Mouse (Mus musculus) stomach, embryonic 16.5 days (tissue): ENCODE data around the gene Hyal3. TPM values are rescaled to one million over a fixed set of nuclear protein-coding genes. Genes with fewer than 3 reads are reported as not detected.

Experiments
- ATAC-seq: fragments of 200-750 bp; cut with Nextera tagmentation; 2 replicates; pipeline ENCODE4 v1.8.0; 2017; ENCODE audit warnings: moderate number of reproducible peaks, moderate TSS enrichment; ENCODE audit not compliant: insufficient read depth, low FRiP score
- H3K27ac ChIP-seq: fragments of 300-500 bp; sonication (generic); 2 replicates; pipeline ENCODE4 v1.5.1; 2014; ENCODE audit warnings: low read length
- H3K27me3 ChIP-seq: fragments of 300-500 bp; sonication (generic); 2 replicates; pipeline ENCODE4 v1.6.1; 2014; ENCODE audit warnings: low read length, control low read depth, mixed read lengths; ENCODE audit not compliant: control insufficient read depth, insufficient read depth
- H3K36me3 ChIP-seq: fragments of 300-500 bp; sonication (generic); 2 replicates; pipeline ENCODE4 v1.6.1; 2014; ENCODE audit warnings: low read length; ENCODE audit not compliant: control insufficient read depth, insufficient read depth
- H3K4me1 ChIP-seq: fragments of 300-500 bp; sonication (generic); 2 replicates; pipeline ENCODE4 v1.6.1; 2014; ENCODE audit warnings: low read length, control low read depth, mixed read lengths; ENCODE audit not compliant: control insufficient read depth, insufficient read depth
- H3K4me2 ChIP-seq: fragments of 300-500 bp; sonication (generic); 2 replicates; pipeline ENCODE4 v1.6.1; 2014; ENCODE audit warnings: low read depth, low read length, mixed read lengths
- H3K4me3 ChIP-seq: fragments of 300-500 bp; sonication (generic); replicated peaks from 2 replicates; pipeline ENCODE4 v1.5.1; 2014; ENCODE audit warnings: mild to moderate bottlenecking, low read length
- H3K9ac ChIP-seq: fragments of 300-500 bp; sonication (generic); 2 replicates; pipeline ENCODE4 v1.6.1; 2014; ENCODE audit warnings: low read length
- H3K9me3 ChIP-seq: fragments of 300-500 bp; sonication (generic); replicated peaks from 2 replicates; pipeline ENCODE4 v1.6.1; 2016; ENCODE audit warnings: low read length, control low read depth; ENCODE audit not compliant: control insufficient read depth
- WGBS: fragments of 180-500 bp; shearing (Covaris S2); extraction: QIAGEN DNeasy Blood & Tissue Kit; methylation state at CpG from one replicate; pipeline ENCODE4 v1.1.7; 2014; 5-methylcytosine and 5-hydroxymethylcytosine counted together
- polyA plus RNA-seq: library from polyadenylated mRNA; unstranded; fragments of >200 nt; fragmentation: Nextera tagmentation; extraction: Ambion mirVana; gene quantifications from 2 replicates; pipeline ENCODE4 v1.2.1, GENCODE M21; 2015

The Hyal3 gene
- polyA plus RNA-seq, 1 experiment from 2014 or later, result 1.4 TPM

- no peaks in the 10 kb centered on the region for H3K9me3 ChIP-seq
- H3K4me3 ChIP-seq, result no peak overlapping the region
- peak overlapping the region; percentile 89 for H3K27ac ChIP-seq
- H3K4me2 ChIP-seq, result peak overlapping the region; percentile 90; the same call in 1 of the 2 replicates
- H3K36me3 ChIP-seq, result peaks cover 7% of the 10 kb centered on the region
- no peak for ATAC-seq
- H3K4me1 ChIP-seq, result peaks cover 53% of the 10 kb centered on the region
- no peaks in the 10 kb centered on the region for H3K27me3 ChIP-seq
- WGBS, result 45% methylated on average over 3 of the region's 3 CpGs
- H3K9ac ChIP-seq, result peak overlapping the region; percentile 34; the same call in 1 of the 2 replicates
These were observed 13.8 kb upstream of the Hyal3 start for GRCm38 (mm10) chr9:107566855-107567254.

- no peaks in the 10 kb centered on the region for H3K9me3 ChIP-seq
- H3K27me3 ChIP-seq, result no peaks in the 10 kb centered on the region
- peaks cover 7% of the 10 kb centered on the region; the same call in 1 of the 2 replicates for H3K36me3 ChIP-seq
- H3K27ac ChIP-seq, result peak within 1 kb of the TSS; percentile 89
- 6% methylated on average over 18 of the region's 18 CpGs for WGBS
- ATAC-seq, result no peak
- H3K4me1 ChIP-seq, result peaks cover 49% of the 10 kb centered on the region
- H3K9ac ChIP-seq, result peak within 1 kb of the TSS; percentile 89
- H3K4me3 ChIP-seq, result peak within 1 kb of the TSS; percentile 92
- peak within 1 kb of the TSS; percentile 90 for H3K4me2 ChIP-seq
These were observed 12.8 kb upstream of the Hyal3 start, which contains the start of gene Hyal2 for GRCm38 (mm10) chr9:107567702-107568319. Gene Hyal2, plus strand, starts transcription at chr9:107567945.

GRCm38 (mm10) chr9:107568331-107569261 is 12.0 kb upstream of the Hyal3 start:
- Histone ChIP-seq H3K4me3 (peak overlapping the region; percentile 92), H3K27me3 (no peaks in the 10 kb centered on the region), H3K27ac (peak overlapping the region; percentile 89), H3K9me3 (no peaks in the 10 kb centered on the region), H3K4me1 (peaks cover 48% of the 10 kb centered on the region), H3K36me3 (peaks cover 13% of the 10 kb centered on the region), H3K9ac (peak overlapping the region; percentile 89), H3K4me2 (peak overlapping the region; percentile 90)
- WGBS, result under 1% methylated on average over 41 of the region's 41 CpGs
- peak; percentile 84 for ATAC-seq

GRCm38 (mm10) chr9:107569270-107569669 is 11.3 kb upstream of the Hyal3 start:
- H3K4me2 ChIP-seq, result peak overlapping the region; percentile 90
- peak overlapping the region; percentile 92 for H3K4me3 ChIP-seq
- H3K9ac ChIP-seq, result peak overlapping the region; percentile 89
- H3K36me3 ChIP-seq, result peaks cover 15% of the 10 kb centered on the region
- ATAC-seq, result peak; percentile 15; the same call in 1 of the 2 replicates
- H3K9me3 ChIP-seq, result no peaks in the 10 kb centered on the region
- H3K27me3 ChIP-seq, result no peaks in the 10 kb centered on the region
- WGBS, result 0% methylated on average over 23 of the region's 23 CpGs
- peaks cover 42% of the 10 kb centered on the region for H3K4me1 ChIP-seq
- H3K27ac ChIP-seq, result peak overlapping the region; percentile 89

GRCm38 (mm10) chr9:107570016-107570415 is 10.6 kb upstream of the Hyal3 start:
- WGBS, result 34% methylated on average over 13 of the region's 13 CpGs
- Histone ChIP-seq H3K9ac (peak overlapping the region; percentile 89), H3K4me1 (peaks cover 40% of the 10 kb centered on the region), H3K4me2 (peak overlapping the region; percentile 90), H3K27me3 (no peaks in the 10 kb centered on the region), H3K36me3 (peaks cover 15% of the 10 kb centered on the region), H3K9me3 (no peaks in the 10 kb centered on the region), H3K27ac (peak overlapping the region; percentile 89; the same call in 1 of the 2 replicates), H3K4me3 (peak overlapping the region; percentile 92)
- ATAC-seq, result no peak

GRCm38 (mm10) chr9:107570845-107571244 is 9.8 kb upstream of the Hyal3 start:
- Histone ChIP-seq H3K4me2 (peak overlapping the region; percentile 90), H3K9ac (peak overlapping the region; percentile 89), H3K4me1 (peaks cover 41% of the 10 kb centered on the region), H3K36me3 (peaks cover 15% of the 10 kb centered on the region), H3K9me3 (no peaks in the 10 kb centered on the region), H3K27me3 (no peaks in the 10 kb centered on the region), H3K27ac (peak overlapping the region; percentile 89), H3K4me3 (peak overlapping the region; percentile 92)
- 75% methylated on average over 21 of the region's 21 CpGs for WGBS
- ATAC-seq, result no peak

- peaks cover 47% of the 10 kb centered on the region for H3K4me1 ChIP-seq
- 84% methylated on average over 22 of the region's 22 CpGs for WGBS
- peak overlapping the region; percentile 92; the same call in 1 of the 2 replicates for H3K4me3 ChIP-seq
- peaks cover 15% of the 10 kb centered on the region for H3K36me3 ChIP-seq
- peak overlapping the region; percentile 90 for H3K4me2 ChIP-seq
- ATAC-seq, result no peak
- 0 out of 2 replicates have a peak overlapping the region, but pooled peaks have one; percentile 8 for H3K9ac ChIP-seq
- no peaks in the 10 kb centered on the region for H3K9me3 ChIP-seq
- H3K27ac ChIP-seq, result peak overlapping the region; percentile 89; the same call in 1 of the 2 replicates
- H3K27me3 ChIP-seq, result no peaks in the 10 kb centered on the region
These were observed 8.9 kb upstream of the Hyal3 start for GRCm38 (mm10) chr9:107571534-107572326.

- Histone ChIP-seq H3K27me3 (no peaks in the 10 kb centered on the region), H3K9ac (no peak overlapping the region), H3K4me1 (peaks cover 46% of the 10 kb centered on the region), H3K36me3 (peaks cover 15% of the 10 kb centered on the region), H3K9me3 (no peaks in the 10 kb centered on the region), H3K27ac (no peak overlapping the region), H3K4me2 (no peak overlapping the region), H3K4me3 (no peak overlapping the region)
- ATAC-seq, result no peak
- 94% methylated on average over 2 of the region's 2 CpGs for WGBS
These were observed 8.3 kb upstream of the Hyal3 start for GRCm38 (mm10) chr9:107572327-107572662.
